Mouse (Mus musculus) MEL (cell line): ENCODE data around the gene Tmem131.
A peak's percentile ranks its signal among the peaks of the same experiment; 100 is the strongest.

Experiments
- CTCF ChIP-seq, 3 experiments: IDR thresholded peaks in 2 of 3; conservative IDR thresholded peaks in 1 of 3; 2 replicates each; pipeline ENCODE4 v1.5.1; 2011 to 2012; ENCODE audit warnings: low read length in 3 of 3, low read depth in 2 of 3, mild to moderate bottlenecking in 2 of 3, improper control_type of control experiment in 1 of 3, inconsistent platforms in 1 of 3, mixed read lengths in 1 of 3, moderate library complexity in 1 of 3; ENCODE audit not compliant: control insufficient read depth in 1 of 3, insufficient read depth in 1 of 3, poor library complexity in 1 of 3, severe bottlenecking in 1 of 3
- HCFC1 ChIP-seq: IDR thresholded peaks from 2 replicates; pipeline ENCODE4 v1.6.1; 2012; ENCODE audit warnings: low read depth, mild to moderate bottlenecking, inconsistent platforms, low read length, improper control_type of control experiment, moderate library complexity
- MEF2A ChIP-seq: IDR thresholded peaks from 2 replicates; pipeline ENCODE4 v1.6.1; 2014; ENCODE audit warnings: low read depth, mild to moderate bottlenecking, inconsistent platforms, low read length, improper control_type of control experiment; ENCODE audit not compliant: poor library complexity, insufficient replicate concordance, severe bottlenecking; ENCODE audit errors: extremely low read depth
- NELFE ChIP-seq: IDR thresholded peaks from 2 replicates; pipeline ENCODE4 v1.6.1; 2011; ENCODE audit warnings: low read depth, low read length, improper control_type of control experiment
- POLR2A ChIP-seq, 2 experiments: IDR thresholded peaks; 2 replicates each; pipeline ENCODE4 v1.6.1; 2011 to 2012; ENCODE audit warnings: low read length in 2 of 2, mild to moderate bottlenecking in 2 of 2, control low read depth in 1 of 2, improper control_type of control experiment in 1 of 2, low read depth in 1 of 2, moderate library complexity in 1 of 2; ENCODE audit not compliant: control insufficient read depth in 1 of 2, insufficient read depth in 1 of 2, poor library complexity in 1 of 2
- POLR2AphosphoS2 ChIP-seq: IDR thresholded peaks from 2 replicates; pipeline ENCODE4 v1.6.1; 2011; ENCODE audit warnings: low read length, improper control_type of control experiment
- SMC3 ChIP-seq: IDR thresholded peaks from 2 replicates; pipeline ENCODE4 v1.6.1; 2011; ENCODE audit warnings: low read depth, low read length, improper control_type of control experiment
- UBTF ChIP-seq: IDR thresholded peaks from 2 replicates; pipeline ENCODE4 v1.6.1; 2012; ENCODE audit warnings: low read depth, mild to moderate bottlenecking, inconsistent platforms, low read length, improper control_type of control experiment, moderate library complexity, borderline replicate concordance; ENCODE audit not compliant: insufficient read depth
- ZNF384 ChIP-seq: IDR thresholded peaks from 2 replicates; pipeline ENCODE4 v1.6.1; 2012; ENCODE audit warnings: low read depth, mild to moderate bottlenecking, inconsistent platforms, low read length, improper control_type of control experiment

GRCm38 (mm10) chr1:36938348-36938747 lies 5.1 kb downstream of the Tmem131 start:
- no peak for TF ChIP-seq CTCF (IDR thresholded peaks at IDR 0.05 in 2 of 3, conservative IDR thresholded peaks at IDR 0.05 in 1 of 3; ENCODE audit: control insufficient read depth in 1 of 3, insufficient read depth in 1 of 3, low read depth in 2 of 3, low read length in 3 of 3, poor library complexity in 1 of 3, severe bottlenecking in 1 of 3)
- TF ChIP-seq POLR2A (IDR thresholded peaks at IDR 0.05; ENCODE audit: control insufficient read depth in 1 of 2, insufficient read depth in 1 of 2, low read depth in 1 of 2, low read length in 2 of 2, poor library complexity in 1 of 2) = no peak
- no peak for TF ChIP-seq POLR2AphosphoS2
- no peak for TF ChIP-seq ZNF384
- TF ChIP-seq HCFC1 = 0 out of 2 replicates have a peak, but pooled peaks have one; percentile 29
- TF ChIP-seq UBTF = no peak
- TF ChIP-seq MEF2A = no peak
- no peak for TF ChIP-seq SMC3
- TF ChIP-seq NELFE = no peak
